Mouse (Mus musculus): Measurements from ENCODE around the gene Nucb2.

- TF ChIP-seq MAFK (IDR thresholded peaks at IDR 0.05; ENCODE audit: insufficient read depth, low read depth, low read length) (peak; percentile 89), CHD2 (IDR thresholded peaks at IDR 0.05; ENCODE audit: low read depth, low read length) (no peak), ZNF384 (IDR thresholded peaks at IDR 0.05; ENCODE audit: low read depth, low read length) (no peak), ZC3H11A (IDR thresholded peaks at IDR 0.05; ENCODE audit: borderline replicate concordance, low read depth, low read length) (no peak)
These were observed 52.7 kb downstream of the Nucb2 start for GRCm38 (mm10) chr7:116556834-116557233.

All from ES-E14 (cell line).